Mouse (Mus musculus) gastrocnemius, adult 8-10 months (tissue): Measurements from ENCODE around the gene Insrr. TPM values are rescaled to one million over a fixed set of nuclear protein-coding genes. Genes with fewer than 3 reads are reported as not detected.

Experiments
- DNase-seq, 2 experiments: peaks; one replicate each; pipeline ENCODE4 v3.0.0; 2022; ENCODE audit warnings: low spot score in 2 of 2
- total RNA-seq, 4 experiments: library from RNA; stranded (reverse); gene quantifications; 2 replicates each; pipeline ENCODE4 v1.2.4; 2022

Gene Insrr
- not detected for total RNA-seq

DNA sequence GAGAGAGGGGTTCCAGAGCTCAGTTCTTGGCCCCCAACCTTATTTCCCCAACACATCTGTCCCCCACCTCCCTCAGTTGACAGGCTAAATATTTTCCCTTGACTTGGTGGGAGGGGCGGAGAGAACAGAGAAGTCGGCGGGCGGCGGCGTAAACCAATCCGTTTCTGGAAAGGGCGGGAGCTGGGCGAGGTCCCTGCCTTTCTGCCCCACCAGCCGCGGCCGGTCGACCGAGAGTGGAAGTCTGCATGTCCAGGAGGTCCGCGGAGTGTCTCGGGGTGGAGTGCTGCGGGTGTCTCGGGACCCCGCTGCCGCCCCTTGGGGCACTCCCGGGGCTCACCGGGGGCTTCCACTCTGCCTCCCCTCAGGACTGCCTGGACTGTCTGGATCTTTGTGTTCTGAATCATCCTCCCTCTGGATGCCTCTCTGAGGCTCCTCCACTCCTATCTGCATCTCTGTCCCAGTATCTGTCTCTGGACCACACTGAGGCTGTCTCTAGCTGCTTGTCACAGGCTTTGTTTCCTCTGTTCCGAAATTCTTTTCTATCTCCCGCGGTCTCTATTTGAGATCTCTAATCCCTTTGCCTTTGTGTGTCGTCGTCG, at the start of gene Insrr:
TSS of gene Insrr (plus strand) at position 216 of the 599 bp plus-strand sequence.
- no peak for DNase-seq

DNA sequence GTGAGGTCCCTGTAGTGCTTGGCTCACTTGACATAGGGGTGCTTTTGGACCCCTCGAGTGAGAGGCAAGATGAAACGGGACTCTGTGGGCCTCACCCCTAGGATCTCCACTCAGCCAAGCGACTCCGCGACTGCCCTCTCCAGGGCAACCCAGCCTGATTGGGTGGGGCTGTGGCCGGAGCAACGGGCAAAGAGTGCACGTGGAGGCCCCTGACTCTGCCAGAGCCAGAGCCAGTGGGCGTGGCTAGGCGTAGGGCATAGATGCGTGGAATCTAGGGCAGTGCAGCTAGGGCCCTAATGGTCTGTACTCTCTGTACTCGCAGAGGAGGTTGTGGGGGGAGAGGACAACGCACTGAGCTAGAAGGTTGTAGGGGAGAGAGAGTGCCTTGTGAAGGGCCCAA, 48.3 kb upstream of the Insrr start, which contains the start of gene Lrrc71:
TSS of gene Lrrc71 (minus strand) at position 195 of the 400 bp plus-strand sequence.
- no peak for DNase-seq

DNA sequence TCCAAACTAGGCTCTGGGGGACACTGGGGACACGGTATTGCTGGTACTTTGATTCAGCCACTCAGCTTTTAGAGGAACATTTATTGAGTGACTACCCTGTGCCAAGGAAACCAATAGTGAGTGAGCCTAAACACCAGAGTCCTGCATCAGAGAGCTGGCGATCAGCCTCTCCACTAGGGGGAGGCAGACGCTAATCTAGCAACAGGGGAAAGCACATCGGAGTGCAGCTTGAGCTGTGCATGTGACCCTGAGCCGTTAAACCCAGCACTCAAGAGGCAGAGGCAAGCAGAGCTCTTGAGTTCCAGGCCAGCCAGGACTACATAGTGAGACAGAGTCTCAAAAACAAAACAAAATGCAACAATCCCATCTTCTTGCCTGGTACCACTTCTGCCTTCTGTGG, 47.7 kb upstream of the Insrr start:
- no peak for DNase-seq

DNA sequence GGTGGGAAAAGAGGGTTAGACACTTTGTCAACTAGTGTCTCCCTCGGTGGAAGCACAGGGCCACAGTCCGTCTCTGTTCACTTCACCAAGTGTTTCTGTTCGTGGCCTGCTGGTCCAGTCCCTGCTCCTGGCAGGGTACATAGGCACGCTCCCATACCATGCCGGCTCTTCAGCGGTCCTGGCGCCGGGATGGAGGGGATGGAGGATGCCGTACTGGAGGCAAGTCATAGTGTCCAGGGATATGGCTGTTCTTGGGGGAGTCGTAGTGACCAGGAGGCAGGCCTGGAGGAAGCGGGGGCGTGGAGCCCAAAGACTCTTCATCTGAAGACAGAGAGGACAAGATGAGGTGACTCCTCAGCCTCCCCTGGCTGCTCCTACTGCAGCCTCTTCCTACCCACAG, 46.8 kb upstream of the Insrr start:
- DNase-seq: no peak

DNA sequence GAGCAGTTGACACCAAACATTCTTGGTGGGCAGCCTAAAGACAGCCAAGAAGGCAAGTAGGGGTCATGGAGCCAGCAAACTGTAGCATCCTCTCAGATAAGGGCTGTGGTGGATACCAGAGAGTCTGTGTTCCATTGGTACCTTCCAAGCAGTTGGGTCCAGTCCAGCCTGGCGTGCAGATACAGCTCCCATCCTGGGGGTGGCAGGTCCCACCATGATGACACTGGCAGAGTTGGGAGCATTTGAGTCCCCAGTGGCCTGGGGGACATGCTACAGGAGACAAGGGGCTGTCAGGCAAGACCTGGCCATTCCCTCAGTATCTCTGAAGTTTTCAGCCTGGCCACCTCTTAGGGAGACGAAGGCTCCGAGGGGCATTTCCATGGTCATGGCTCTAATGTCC, 44.2 kb upstream of the Insrr start:
- DNase-seq: no peak

DNA sequence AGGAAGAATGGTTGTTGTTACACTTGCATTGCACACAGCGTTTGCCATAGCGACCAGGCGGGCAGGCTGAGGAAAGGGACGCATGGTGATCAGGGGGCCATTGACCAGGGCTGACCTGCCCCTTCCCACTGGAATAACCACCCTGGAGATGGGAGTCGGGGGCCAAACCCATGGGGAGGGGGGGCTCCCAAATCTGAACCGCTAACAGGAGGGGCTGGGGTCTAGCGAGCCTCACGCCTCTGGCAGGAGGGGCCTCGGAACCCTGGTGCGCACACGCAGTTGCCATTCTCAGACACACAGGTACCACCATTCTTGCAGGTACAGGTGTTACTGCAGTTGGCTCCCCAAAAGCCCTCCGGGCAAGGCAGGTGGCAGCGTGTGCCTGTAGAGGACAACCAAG, 42.9 kb upstream of the Insrr start:
- DNase-seq: no peak

DNA sequence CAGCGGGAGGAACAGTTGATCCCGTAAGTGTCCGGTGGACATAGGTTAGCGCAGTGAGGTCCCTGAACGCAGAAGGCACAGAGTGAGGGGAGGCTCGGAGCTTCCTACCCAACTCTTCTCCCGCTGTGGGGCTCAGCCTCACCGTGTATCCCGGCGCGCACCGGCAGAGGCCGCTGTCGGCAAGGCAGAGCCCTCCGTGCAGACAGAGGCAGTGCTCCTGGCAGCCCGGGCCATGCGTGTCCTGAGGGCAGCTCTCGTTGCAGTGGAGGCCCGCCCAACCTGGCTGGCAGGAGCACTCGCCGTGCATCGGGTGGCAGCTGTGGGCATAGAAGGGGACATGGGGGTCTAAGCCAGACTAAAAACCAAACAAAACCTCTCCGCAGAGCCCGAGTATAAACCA, 40.8 kb upstream of the Insrr start:
- peak; percentile 75 to 78 for DNase-seq

DNA sequence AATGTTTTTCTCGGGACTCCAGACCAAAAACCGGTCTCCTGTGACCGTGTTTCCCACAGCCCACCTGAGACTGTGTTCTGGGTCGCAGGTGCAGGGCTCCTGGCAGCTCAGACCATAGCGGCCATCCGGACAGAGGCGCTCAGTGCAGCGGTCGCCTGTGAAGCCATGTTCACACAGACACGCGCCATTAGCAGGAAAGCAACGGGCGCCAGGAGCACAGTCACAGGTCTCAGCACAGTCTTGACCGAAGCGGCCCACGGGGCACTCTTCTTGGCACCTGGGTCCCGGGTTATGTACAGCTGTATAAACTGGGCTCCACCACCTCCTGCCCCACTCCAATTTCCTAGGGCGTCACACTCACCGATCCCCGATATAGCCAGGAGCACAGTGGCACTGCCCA, 40.3 kb upstream of the Insrr start:
- no peak for DNase-seq

DNA sequence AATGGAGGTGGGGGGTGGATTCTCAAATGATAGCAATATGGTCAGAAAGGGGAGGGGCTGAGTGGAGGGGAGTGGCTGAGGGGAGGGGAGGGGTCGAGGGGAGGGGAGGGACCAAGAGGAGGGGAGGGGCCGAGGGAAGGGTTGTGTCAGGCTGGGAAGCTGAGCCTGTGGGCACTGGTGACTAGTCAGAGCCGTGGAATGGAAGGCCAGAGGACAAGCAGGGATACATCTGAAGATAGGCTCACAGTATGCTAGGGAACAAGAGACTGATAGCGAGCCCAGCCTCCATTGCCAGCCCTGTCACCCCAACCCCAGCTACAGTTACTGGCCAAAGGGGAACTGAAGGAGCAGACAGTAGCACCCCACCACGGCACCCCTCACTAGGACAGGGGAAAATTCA, 38.1 kb upstream of the Insrr start:
- no peak for DNase-seq

DNA sequence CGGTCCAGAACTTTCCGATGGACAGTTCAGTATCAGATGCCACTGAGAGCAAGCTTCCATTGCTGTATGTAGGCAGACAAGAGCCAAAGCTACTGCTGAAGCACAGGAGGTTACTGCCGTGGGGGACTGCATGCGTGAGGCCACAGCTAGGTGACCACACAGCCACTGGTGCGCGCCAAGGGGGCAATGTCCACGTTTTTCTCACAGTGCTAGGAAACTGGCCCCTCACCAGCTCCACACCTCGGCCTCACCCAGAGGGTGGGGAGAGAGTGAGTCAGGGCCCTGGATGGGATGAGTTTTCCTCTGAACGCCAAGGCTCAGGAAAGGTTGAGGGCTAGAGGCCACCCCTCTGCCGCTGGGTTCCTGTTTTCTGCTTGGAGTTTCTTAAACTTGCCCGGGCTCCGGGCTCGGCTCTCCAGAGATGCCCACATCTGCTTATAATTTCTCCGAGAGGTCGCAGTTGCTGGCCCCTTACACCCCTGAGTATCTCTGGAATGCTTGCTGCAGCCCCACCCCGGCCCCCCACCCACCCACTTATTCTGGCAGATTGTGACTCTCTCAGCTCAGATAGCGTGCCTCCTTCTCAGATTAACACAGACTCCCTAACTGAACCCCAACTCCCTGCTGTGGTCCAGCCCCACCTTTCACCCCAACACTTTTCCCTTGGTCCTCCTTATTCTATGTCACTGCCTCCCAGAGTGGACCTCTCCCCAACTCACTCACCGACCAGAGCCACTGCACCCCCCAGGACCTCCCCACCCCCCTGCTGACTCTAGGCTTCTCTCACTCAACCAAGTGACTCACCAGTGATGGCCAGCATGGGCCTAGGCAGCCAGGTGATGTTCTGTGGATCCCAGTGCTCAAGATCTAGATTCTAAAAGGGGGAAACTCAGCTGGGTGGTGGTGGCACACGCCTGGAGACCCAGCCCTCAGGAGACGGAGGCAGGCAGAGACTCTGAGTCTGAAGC, 35.1 kb upstream of the Insrr start:
- no peak for DNase-seq

DNA sequence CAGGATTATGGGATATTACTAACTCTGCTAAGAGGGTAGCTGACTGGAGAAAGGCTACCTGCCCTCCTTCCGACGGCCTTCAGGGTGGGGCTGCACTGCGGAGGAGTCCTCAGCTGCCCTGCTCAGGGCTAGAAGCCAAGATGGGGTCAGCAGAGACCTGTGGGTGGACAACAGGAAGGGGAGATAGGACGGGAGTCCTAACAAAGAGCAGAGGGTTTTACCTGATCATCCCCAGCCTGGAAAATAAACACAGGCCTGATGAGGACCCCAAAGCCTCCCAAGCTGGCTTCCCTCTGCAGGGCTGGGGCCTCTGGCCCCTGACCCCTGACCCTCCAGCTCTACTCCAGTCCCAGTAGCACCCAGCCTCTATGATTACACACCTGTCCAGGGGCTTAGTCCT, 33.5 kb upstream of the Insrr start:
- no peak for DNase-seq

DNA sequence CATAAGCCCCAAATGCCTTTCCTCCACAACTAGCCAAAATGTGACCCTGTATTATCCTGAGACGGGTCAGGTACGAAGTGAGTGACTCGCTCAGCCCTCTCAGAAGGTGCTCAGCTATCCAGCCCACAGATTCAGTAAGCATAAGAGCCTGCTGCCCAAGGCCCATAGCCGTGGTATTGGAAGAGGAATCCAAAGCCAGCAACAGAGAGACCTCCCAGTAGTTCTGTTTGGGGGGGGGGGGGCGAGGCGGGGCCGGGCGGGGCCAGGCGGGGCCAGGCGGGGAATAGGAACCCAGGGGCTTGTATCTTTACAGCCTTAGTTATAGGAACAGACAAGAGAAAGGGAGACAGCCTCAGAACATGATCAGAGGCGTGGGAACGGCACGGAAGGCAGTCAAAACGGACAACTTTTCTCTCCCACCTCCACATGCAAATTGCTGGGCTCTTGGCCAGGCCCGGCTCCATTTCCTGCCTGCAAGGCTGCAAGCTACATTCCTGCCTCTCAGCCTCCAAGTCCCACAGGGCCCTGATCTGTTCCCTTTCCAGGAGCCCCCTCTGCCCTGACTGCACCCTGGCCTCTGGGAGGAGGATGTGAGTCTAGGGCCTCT, 33.0 kb upstream of the Insrr start:
- peak; percentile 35 to 61 for DNase-seq

DNA sequence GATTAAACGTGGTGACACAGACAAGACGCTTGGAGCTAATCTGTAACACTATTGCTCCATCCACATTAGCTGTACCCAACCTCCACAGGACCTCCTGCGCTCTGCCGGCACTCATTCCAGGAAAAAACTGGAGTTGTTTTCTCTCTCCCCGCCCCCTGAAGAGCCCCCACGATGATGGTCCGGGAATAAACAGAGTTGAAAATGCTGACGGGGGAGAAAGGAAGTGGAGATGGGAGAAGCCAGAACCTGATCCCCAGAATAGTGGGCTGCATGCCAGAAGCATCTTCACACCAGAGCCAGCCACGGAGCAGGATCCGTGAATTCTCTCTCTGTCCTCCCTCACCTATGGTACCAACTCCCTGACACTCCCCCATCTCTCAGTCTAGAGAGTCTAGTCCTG, 32.2 kb upstream of the Insrr start:
- no peak for DNase-seq

DNA sequence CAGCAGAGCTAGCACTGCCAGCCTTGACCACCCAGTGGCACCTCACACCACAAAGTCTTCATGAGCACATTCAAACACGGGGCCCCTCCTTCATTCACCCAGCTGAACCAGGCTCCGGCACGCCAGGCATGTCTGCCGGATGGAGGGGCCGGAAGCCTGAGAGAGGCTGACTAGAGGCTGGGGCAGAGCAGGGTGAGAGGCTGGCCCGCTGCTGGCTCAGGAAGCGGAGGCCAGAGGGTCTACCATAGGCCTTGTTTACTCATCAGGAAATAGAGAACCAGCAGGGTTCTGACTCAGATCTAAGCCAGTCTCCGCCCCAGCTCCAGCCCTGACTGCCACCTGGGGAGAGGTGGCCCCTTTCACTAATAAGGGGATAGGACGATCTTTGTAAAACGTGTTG, 31.7 kb upstream of the Insrr start:
- DNase-seq: no peak

DNA sequence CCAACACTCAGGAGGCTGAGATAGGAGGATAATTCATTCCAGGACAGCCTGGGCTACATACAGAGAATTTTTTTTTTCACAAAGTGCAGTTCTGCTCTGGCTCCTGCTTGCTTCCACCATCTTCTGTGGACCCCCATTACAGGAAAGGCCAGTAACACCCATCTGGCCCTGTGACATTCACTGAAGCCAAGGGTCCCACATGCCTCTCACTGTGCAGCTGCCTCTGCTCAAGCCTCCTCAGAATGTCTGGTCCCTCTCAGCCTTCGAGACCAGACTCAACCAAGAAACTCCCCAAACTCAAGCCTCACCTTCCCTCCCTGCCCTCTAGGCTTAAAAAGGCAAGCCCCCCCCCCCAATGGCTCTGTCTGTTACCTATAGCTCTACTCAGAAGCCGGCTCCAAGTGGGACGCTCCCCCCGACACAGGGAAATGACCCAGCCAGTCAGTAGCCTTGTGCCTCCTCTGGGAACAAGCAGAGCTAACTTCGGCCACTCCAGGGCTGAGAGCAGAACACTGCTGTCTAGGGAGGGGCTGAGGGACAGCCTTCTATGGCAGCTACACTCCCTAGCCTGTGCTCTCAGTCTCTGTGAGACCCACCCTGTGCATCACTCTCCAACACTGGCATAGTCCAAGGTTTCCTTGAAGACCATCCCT, 31.0 kb upstream of the Insrr start:
- DNase-seq: no peak

DNA sequence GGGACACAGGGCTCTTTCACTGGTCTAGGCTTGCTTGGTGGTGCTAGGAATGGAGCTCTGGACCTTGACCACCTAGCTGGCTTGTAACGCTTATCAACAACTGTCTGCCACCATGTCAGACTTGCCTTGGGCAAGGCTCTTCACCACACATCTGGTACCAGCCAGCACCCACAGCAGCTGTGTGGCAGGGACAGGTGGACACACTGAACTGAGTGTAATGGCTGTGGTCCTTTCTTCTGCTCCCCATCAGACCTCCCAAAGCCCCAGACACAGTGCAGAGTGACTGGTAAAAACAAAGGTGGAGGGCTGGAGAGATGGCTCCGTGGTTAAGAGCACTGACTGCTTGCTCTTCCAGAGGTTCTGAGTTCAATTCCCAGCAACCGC, 30.5 kb upstream of the Insrr start:
- DNase-seq: no peak

DNA sequence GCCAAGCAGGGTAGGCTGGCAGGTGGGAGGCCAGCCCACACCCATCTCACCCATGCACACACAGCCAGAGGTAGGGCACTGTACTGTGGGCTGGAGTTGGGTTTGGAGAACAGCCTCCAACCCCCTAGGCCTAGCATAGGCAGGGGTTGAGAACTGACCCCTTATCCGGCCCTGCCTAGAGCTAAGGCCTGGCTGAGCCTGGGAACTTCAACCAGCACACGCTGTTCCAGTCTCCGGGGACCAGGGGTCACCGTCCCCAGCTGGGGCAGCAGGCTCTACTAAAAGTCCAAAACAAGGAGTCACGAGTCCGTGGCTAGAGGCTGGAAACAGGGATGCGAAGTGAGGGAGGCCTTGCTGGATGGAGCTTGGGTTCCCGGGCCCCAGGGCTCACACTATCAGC, 29.0 kb upstream of the Insrr start:
- no peak for DNase-seq

DNA sequence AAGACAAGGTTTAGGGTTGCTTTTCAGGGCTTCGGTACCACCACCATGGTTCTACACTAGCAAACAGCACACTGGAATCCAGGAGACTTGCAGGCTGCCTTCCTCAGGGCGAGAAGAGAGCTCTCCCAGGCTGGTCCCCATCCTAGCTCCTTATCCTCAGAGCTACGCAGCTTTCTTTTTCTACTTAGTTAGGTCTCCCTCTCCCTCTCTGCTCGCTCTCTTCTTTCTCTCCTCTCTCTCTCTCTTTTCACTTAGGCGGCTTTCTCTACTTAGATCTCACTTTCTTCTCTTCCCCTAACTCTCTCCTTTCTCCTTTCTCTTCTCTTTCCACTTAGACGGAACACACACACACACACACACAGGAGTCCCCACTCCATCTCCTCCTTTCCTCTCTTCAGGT, 28.3 kb upstream of the Insrr start:
- no peak for DNase-seq

DNA sequence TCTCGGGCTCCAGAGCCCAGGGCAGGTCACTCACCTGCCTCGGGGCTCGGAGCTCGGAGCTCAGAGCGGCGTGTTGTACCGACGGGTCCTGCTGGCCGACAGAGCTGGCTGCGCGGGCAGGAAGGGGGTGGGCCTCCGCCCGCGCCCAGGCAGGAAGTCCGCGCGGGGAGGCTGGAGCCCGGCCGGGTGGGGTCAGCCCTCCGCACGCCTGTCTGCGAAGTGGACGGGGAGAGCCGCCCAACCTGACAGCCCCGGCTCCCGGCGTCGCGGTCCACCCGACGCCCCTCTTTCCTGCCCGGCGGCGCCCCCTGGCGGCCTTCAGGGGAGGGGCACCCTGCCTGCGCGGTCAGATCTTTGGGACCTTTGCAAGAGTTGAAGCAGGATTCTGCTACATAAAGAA, 27.9 kb upstream of the Insrr start:
- DNase-seq: peak; percentile 63 to 76

DNA sequence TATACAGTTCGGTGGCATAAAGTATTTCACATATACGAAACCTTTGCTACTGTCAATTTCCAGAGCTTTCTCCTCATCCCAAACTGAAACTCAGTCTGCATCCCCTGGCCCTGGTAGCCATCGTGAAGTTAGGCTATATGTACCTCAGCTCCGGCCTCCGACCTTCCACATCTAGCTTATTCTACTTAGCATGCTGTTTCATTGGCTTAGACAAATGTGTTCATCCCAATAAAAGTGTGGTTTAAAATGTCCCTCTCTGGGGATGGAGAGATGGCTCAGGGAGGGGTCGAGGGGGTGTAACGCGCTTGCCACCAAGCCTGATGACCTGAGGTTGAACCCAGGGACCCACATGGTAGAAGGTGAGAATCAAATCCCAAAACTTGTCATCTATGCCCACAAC, 27.2 kb upstream of the Insrr start:
- DNase-seq: no peak

DNA sequence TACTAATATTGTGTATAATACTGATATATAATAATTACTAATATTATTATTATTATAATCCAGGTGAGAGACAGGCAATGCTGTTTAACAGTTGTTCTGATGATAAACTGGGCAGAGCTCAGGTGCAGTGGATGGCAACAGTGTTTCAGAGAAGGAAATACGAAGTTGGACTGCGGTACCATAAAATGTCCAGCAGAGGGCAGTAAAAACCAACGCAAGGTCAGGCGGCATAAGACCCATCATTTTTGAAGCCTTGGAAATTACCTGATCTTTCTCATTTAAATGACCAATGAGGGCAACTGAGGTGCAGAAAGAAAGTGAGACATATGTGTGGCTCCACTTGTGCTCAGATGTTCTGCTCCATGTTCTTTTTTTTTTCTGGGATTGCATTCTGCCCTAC, 26.5 kb upstream of the Insrr start:
- DNase-seq: no peak

DNA sequence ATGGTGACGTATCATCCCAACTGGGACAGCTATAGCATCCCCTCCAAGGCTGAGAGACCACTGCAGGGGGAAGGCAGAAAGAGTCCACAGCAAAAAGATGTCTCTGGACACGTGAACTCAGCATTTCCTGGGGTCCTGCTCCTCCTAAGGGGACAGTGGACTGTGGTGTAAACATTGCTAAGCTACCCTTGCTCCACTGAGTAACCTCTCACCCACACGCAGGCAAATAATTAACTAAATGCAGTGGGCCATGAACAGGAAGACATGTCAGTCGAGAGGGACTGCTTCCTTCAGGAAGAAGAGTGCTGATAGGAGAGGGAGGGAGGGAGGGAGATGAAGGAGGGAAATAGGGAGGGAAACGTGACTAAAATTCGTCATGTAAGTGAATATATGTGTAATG, 25.7 kb upstream of the Insrr start:
- no peak for DNase-seq
